Mouse (Mus musculus) forebrain, embryonic 16.5 days (tissue): ENCODE results near the gene Gm8356. TPM values are rescaled to one million over a fixed set of nuclear protein-coding genes. Genes with fewer than 3 reads are reported as not detected.
"Not testable (repeated sequence)": the region's sequence is repeated elsewhere in the genome, so short reads cannot be mapped to it uniquely, and the experiment has no call there.

Experiments used
- ATAC-seq: fragments of 200-750 bp; cut with Nextera tagmentation; 2 replicates; pipeline ENCODE4 v1.8.0; 2017; ENCODE audit warnings: mild to moderate bottlenecking, moderate library complexity
- H3K27ac ChIP-seq: fragments of 300-500 bp; sonication (generic); 2 replicates; pipeline ENCODE4 v1.5.1; 2014; ENCODE audit warnings: low read length, control low read depth
- H3K27me3 ChIP-seq: fragments of 300-500 bp; sonication (generic); replicated peaks from 2 replicates; pipeline ENCODE4 v1.6.1; 2014; ENCODE audit warnings: low read length; ENCODE audit not compliant: control insufficient read depth, insufficient read depth
- H3K36me3 ChIP-seq: fragments of 300-500 bp; sonication (generic); 2 replicates; pipeline ENCODE4 v1.6.1; 2014; ENCODE audit not compliant: control insufficient read depth, insufficient read depth
- H3K4me1 ChIP-seq: fragments of 300-500 bp; sonication (generic); replicated peaks from 2 replicates; pipeline ENCODE4 v1.6.1; 2014; ENCODE audit warnings: low read length; ENCODE audit not compliant: control insufficient read depth, insufficient read depth
- H3K4me2 ChIP-seq: fragments of 300-500 bp; sonication (generic); 2 replicates; pipeline ENCODE4 v1.6.1; 2014; ENCODE audit warnings: mild to moderate bottlenecking, low read length, control low read depth
- H3K4me3 ChIP-seq: fragments of 300-500 bp; sonication (generic); replicated peaks from 2 replicates; pipeline ENCODE4 v1.5.1; 2014; ENCODE audit warnings: mild to moderate bottlenecking, low read length, control low read depth
- H3K9ac ChIP-seq: fragments of 300-500 bp; sonication (generic); replicated peaks from 2 replicates; pipeline ENCODE4 v1.6.1; 2014; ENCODE audit warnings: low read depth, low read length, control low read depth
- H3K9me3 ChIP-seq: fragments of 300-500 bp; sonication (generic); 2 replicates; pipeline ENCODE4 v1.6.1; 2016; ENCODE audit warnings: low read length; ENCODE audit not compliant: control insufficient read depth
- WGBS: fragments of 180-500 bp; shearing (Covaris S2); extraction: QIAGEN DNeasy Blood & Tissue Kit; methylation state at CpG from one replicate; pipeline ENCODE4 v1.1.7; 2014; 5-methylcytosine and 5-hydroxymethylcytosine counted together
- polyA plus RNA-seq: library from polyadenylated mRNA; unstranded; fragments of >200 nt; fragmentation: Nextera tagmentation; extraction: Ambion mirVana; gene quantifications from 2 replicates; pipeline ENCODE4 v1.2.1, GENCODE M21; 2015

Gm8356 gene
- not detected in 2 replicates for polyA plus RNA-seq

DNA sequence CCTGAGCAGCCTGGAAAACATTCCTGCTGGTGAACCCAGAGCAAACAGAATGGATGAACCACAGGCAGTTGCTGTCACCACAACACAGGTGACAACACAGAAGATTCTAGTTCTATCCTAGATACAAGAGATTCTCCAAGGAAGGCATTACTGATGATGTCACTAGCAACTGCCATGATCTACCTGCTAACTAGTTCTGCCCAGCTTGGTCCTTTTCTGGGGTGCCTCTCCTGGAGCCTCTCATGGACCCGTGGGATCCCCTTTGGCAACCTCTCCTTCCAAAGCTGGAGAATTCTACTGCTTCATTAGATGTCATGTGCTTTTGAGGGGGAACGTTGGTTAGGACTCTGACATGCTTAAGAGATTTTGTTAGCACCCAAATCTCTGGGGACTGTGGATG lies at the start of gene Gm8356:
Gene Gm8356, minus strand, starts transcription at position 101 of the 400 bp plus-strand sequence.
- not testable (repeated sequence) for H3K27ac ChIP-seq, H3K36me3 ChIP-seq, H3K9ac ChIP-seq, H3K4me3 ChIP-seq, H3K4me2 ChIP-seq, ATAC-seq, H3K4me1 ChIP-seq, H3K27me3 ChIP-seq, H3K9me3 ChIP-seq
- 60% methylated on average over 1 of the region's 2 CpGs for WGBS

DNA sequence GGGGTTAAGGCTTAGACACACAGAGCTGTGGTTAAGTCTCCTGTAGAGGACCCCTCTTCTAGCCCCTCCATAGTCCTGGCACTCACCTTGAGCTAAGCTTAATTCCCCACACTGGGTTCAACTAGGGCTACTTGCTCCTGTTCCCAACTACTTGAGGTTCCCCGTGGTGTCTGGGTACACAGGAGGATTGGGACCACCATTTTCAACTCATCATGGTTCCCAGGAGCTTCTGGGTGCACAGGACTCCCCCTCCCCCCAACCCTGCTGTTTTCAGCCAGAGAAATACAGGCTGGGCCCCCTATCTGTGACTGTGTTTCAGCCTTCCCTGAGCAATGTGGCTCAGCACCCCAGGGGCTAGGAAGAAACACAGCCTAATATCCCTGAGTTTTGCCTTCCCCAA lies 50.8 kb downstream of the Gm8356 start:
- not testable (repeated sequence) for ATAC-seq, H3K4me1 ChIP-seq, H3K27me3 ChIP-seq, H3K36me3 ChIP-seq, H3K9me3 ChIP-seq, H3K4me3 ChIP-seq, H3K9ac ChIP-seq, H3K27ac ChIP-seq, H3K4me2 ChIP-seq
- 47% methylated on average over 1 of the region's 1 CpGs for WGBS

DNA sequence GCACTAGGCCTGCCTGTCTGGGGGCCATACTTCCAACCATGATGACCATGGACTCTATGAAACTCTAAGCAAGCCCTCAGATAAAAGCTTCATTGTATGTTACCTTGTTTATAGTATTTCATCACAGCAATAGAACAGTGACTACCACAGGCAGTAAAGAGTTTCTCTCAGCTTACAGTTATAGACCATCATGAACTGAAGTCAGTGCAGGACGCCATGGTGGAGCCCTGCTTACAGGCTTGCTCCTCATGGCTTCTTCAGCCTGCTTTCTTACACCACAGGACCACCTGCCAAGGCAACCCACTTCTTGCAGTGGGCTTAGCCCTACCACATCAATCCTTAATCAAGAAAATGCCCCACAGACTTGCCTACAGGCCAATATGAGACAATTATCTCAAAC lies 51.5 kb downstream of the Gm8356 start:
- H3K9ac ChIP-seq, H3K27me3 ChIP-seq, H3K4me3 ChIP-seq, ATAC-seq, H3K9me3 ChIP-seq, H3K4me2 ChIP-seq, H3K4me1 ChIP-seq, H3K27ac ChIP-seq, H3K36me3 ChIP-seq: not testable (repeated sequence)
- no CpG with 5 or more reads among the region's 1 CpGs for WGBS

DNA sequence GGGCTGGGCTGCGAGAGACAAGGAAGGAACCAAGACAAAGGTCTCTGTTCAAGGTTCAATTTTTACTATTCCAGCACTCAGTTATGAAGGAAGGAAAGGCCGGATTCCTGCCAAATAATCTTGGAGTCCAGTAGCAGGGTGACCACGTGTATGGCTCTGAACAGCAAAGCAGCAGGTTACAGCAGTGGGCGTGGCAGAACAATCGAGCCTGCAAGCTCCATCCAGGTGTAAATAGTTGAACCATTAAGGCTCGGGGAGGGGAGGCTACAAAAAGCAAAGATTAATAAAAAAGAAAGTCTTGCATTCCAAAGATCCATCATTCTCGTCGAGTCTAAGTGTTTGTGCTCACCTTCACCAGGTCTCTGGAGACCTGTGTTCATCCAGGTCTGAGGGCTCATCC lies 55.0 kb downstream of the Gm8356 start:
- not testable (repeated sequence) for H3K27ac ChIP-seq, H3K9me3 ChIP-seq, H3K27me3 ChIP-seq, H3K4me3 ChIP-seq, H3K9ac ChIP-seq, H3K4me2 ChIP-seq, ATAC-seq, H3K4me1 ChIP-seq, H3K36me3 ChIP-seq
- 75% methylated on average over 7 of the region's 8 CpGs for WGBS

Other genes starting within 250 kb of the Gm8356 start
- 0.29 TPM in 1 of 2 replicates, not detected in the other for gene Gm21103, start 232.4 kb downstream of the Gm8356 start, polyA plus RNA-seq
- not detected in 2 replicates for gene Gm3618, start 193.6 kb downstream of the Gm8356 start, polyA plus RNA-seq
- not detected in 2 replicates for gene Gm16440, start 147.0 kb downstream of the Gm8356 start, polyA plus RNA-seq
- 3.1 and 3.6 TPM in 2 replicates for gene Gm3591, start 124.8 kb downstream of the Gm8356 start, polyA plus RNA-seq
- gene Gm3594, start 92.7 kb downstream of the Gm8356 start, polyA plus RNA-seq = not detected in 2 replicates
- 1.0 TPM in 1 of 2 replicates, not detected in the other for gene Gm3629, start 53.3 kb upstream of the Gm8356 start, polyA plus RNA-seq
- 0.37 TPM in 1 of 2 replicates, not detected in the other for gene Gm3460, start 85.1 kb upstream of the Gm8356 start, polyA plus RNA-seq
- not detected in 2 replicates for gene Gm10251, start 146.9 kb upstream of the Gm8356 start, polyA plus RNA-seq
- gene Gm8050, start 183.0 kb upstream of the Gm8356 start, polyA plus RNA-seq = not detected in 2 replicates
- gene Gm3636, start 205.0 kb upstream of the Gm8356 start, polyA plus RNA-seq = 11.5 and 16.2 TPM in 2 replicates
- gene Gm8362, start 237.1 kb upstream of the Gm8356 start, polyA plus RNA-seq = not detected in 2 replicates